Mouse (Mus musculus): Measurements from ENCODE around the gene Ankmy2. TPM values are rescaled to one million over a fixed set of nuclear protein-coding genes. Genes with fewer than 3 reads are reported as not detected.

Ankmy2 gene
- polyA plus RNA-seq, 2 experiments from 2014 or later: 47.9 to 53.4 TPM

Other genes starting within 250 kb of the Ankmy2 start
- not detected for gene Agr3, start 231.5 kb upstream of the Ankmy2 start, polyA plus RNA-seq (2017; shearing (Covaris generic))
- gene Agr2, start 164.2 kb upstream of the Ankmy2 start, polyA plus RNA-seq (2017; shearing (Covaris generic)): not detected
- gene Tspan13, start 114.6 kb upstream of the Ankmy2 start, polyA plus RNA-seq (2017; shearing (Covaris generic)): 100 to 1,000 TPM; 219 to 252 TPM
- 100 to 1,000 TPM; 167 to 181 TPM for gene Bzw2, start 966 bp downstream of the Ankmy2 start, polyA plus RNA-seq (2017; shearing (Covaris generic))
- gene Lrrc72, start 96.3 kb downstream of the Ankmy2 start, polyA plus RNA-seq (2017; shearing (Covaris generic)): not detected
- 10 to 100 TPM in 1 of 2 experiments, 1 to 10 TPM in 1; 6.4 to 13.1 TPM for gene Sostdc1, start 157.0 kb downstream of the Ankmy2 start, polyA plus RNA-seq (2017; shearing (Covaris generic))
- gene Ispd, start 224.3 kb downstream of the Ankmy2 start, polyA plus RNA-seq (2017; shearing (Covaris generic)): 1 to 10 TPM; 1.8 to 2.7 TPM
- not detected for gene D630036H23Rik, start 225.1 kb downstream of the Ankmy2 start, polyA plus RNA-seq (2017; shearing (Covaris generic))

Data from CD4-positive, CD25-positive, alpha-beta regulatory T cell, adult 4 months (primary cell).